In genomic region chr7:115453042-115453712, GRCm38 (mm10) we compare ENCODE assay signal across 8 mouse cellular contexts.
A peak's percentile ranks its signal among the peaks of the same experiment; 100 is the strongest.
DNase-seq lines count a peak whose midpoint lies in the region; ATAC-seq and TF ChIP-seq lines count a peak whose summit lies in the region.

No protein-coding gene starts in this region.

- no peak overlapping the region for H3K9ac ChIP-seq in midbrain, embryonic 16.5 days (ENCODE audit: low read depth, low read length)
- H3K9ac ChIP-seq in heart, embryonic 15.5 days: 0 out of 2 replicates have a peak overlapping the region, but pooled peaks have one; percentile 2
- H3K9ac ChIP-seq in limb, embryonic 12.5 days (replicated peaks): no peak overlapping the region
- H3K9ac ChIP-seq in midbrain, embryonic 13.5 days (replicated peaks): no peak overlapping the region

- peak overlapping the region; percentile 79 for H3K27ac ChIP-seq in midbrain, embryonic 10.5 days (replicated peaks)
- H3K27ac ChIP-seq in midbrain, embryonic 16.5 days (ENCODE audit: low read length): no peak overlapping the region
- H3K27ac ChIP-seq in embryonic fibroblast, embryonic 13.5 days (ENCODE audit: insufficient read depth, low read length): no peak overlapping the region
- H3K27ac ChIP-seq in heart, embryonic 15.5 days: no peak overlapping the region
- peak overlapping the region; percentile 71 for H3K27ac ChIP-seq in limb, embryonic 12.5 days
- H3K27ac ChIP-seq in midbrain, embryonic 13.5 days: no peak overlapping the region

- peak; percentile 83 for DNase-seq in midbrain, embryonic 10.5 days (ENCODE audit: low spot score)
- DNase-seq in adrenal gland, adult 2 months: peak; percentile 24
- no peak for DNase-seq in adipocyte (ENCODE audit: low spot score)

- H3K36me3 ChIP-seq in midbrain, embryonic 10.5 days: no peaks in the 10 kb centered on the region
- H3K36me3 ChIP-seq in midbrain, embryonic 16.5 days (ENCODE audit: control insufficient read depth, insufficient read depth, low read length): no peaks in the 10 kb centered on the region
- no peaks in the 10 kb centered on the region for H3K36me3 ChIP-seq in heart, embryonic 15.5 days
- H3K36me3 ChIP-seq in limb, embryonic 12.5 days: no peaks in the 10 kb centered on the region
- no peaks in the 10 kb centered on the region for H3K36me3 ChIP-seq in midbrain, embryonic 13.5 days

- no peak overlapping the region for H3K4me2 ChIP-seq in midbrain, embryonic 16.5 days (ENCODE audit: low read length)
- H3K4me2 ChIP-seq in heart, embryonic 15.5 days: peak overlapping the region; percentile 35
- peak overlapping the region; percentile 30 for H3K4me2 ChIP-seq in limb, embryonic 12.5 days
- peak overlapping the region; percentile 34 for H3K4me2 ChIP-seq in midbrain, embryonic 13.5 days (replicated peaks)

- ATAC-seq in midbrain, embryonic 16.5 days: no peak
- ATAC-seq in heart, embryonic 15.5 days (replicated peaks; ENCODE audit: insufficient number of reproducible peaks, insufficient read depth, low FRiP score, low read depth): peak; percentile 71
- ATAC-seq in limb, embryonic 12.5 days (ENCODE audit: insufficient number of reproducible peaks, insufficient read depth, low FRiP score, low TSS enrichment, low read depth): peak; percentile 92
- peak; percentile 62 for ATAC-seq in midbrain, embryonic 13.5 days

- no peaks in the 10 kb centered on the region for H3K9me3 ChIP-seq in midbrain, embryonic 10.5 days (replicated peaks)
- H3K9me3 ChIP-seq in midbrain, embryonic 16.5 days (replicated peaks; ENCODE audit: control insufficient read depth, low read length, poor library complexity, severe bottlenecking): no peaks in the 10 kb centered on the region
- H3K9me3 ChIP-seq in heart, embryonic 15.5 days (replicated peaks): no peaks in the 10 kb centered on the region
- H3K9me3 ChIP-seq in limb, embryonic 12.5 days: no peaks in the 10 kb centered on the region
- H3K9me3 ChIP-seq in midbrain, embryonic 13.5 days: no peaks in the 10 kb centered on the region

- peaks cover 37% of the 10 kb centered on the region for H3K27me3 ChIP-seq in midbrain, embryonic 10.5 days (ENCODE audit: low read depth, poor library complexity, severe bottlenecking)
- no peaks in the 10 kb centered on the region for H3K27me3 ChIP-seq in midbrain, embryonic 16.5 days (ENCODE audit: control insufficient read depth, insufficient read depth, low read depth, low read length)
- no peaks in the 10 kb centered on the region for H3K27me3 ChIP-seq in heart, embryonic 15.5 days
- H3K27me3 ChIP-seq in limb, embryonic 12.5 days: 0 out of 2 replicates have a peak, but pooled peaks cover 7% of the 10 kb centered on the region
- peaks cover 4% of the 10 kb centered on the region; the same call in 1 of the 2 replicates for H3K27me3 ChIP-seq in midbrain, embryonic 13.5 days

- WGBS in midbrain, embryonic 10.5 days: 27% methylated on average over 21 of the region's 21 CpGs
- 25% methylated on average over 21 of the region's 21 CpGs for WGBS in midbrain, embryonic 16.5 days
- WGBS in heart, embryonic 15.5 days: 25% methylated on average over 21 of the region's 21 CpGs
- WGBS in limb, embryonic 12.5 days: 8% methylated on average over 21 of the region's 21 CpGs
- 22% methylated on average over 21 of the region's 21 CpGs for WGBS in midbrain, embryonic 13.5 days

- TF ChIP-seq CTCF in embryonic fibroblast, embryonic 13.5 days (IDR thresholded peaks at IDR 0.05; ENCODE audit: borderline replicate concordance, insufficient read depth, low read length): peak; percentile 57; the same call in 1 of the 2 replicates

- no peak for TF ChIP-seq POLR2A in embryonic fibroblast, embryonic 13.5 days (IDR thresholded peaks at IDR 0.05; ENCODE audit: low read depth, low read length)

- peaks cover 25% of the 10 kb centered on the region for H3K4me1 ChIP-seq in midbrain, embryonic 10.5 days
- peaks cover 3% of the 10 kb centered on the region; the same call in 1 of the 2 replicates for H3K4me1 ChIP-seq in midbrain, embryonic 16.5 days (ENCODE audit: control insufficient read depth, insufficient read depth, low read length)
- no peaks in the 10 kb centered on the region for H3K4me1 ChIP-seq in embryonic fibroblast, embryonic 13.5 days (ENCODE audit: control insufficient read depth, insufficient read depth, low read length)
- H3K4me1 ChIP-seq in heart, embryonic 15.5 days (replicated peaks): peaks cover 16% of the 10 kb centered on the region
- H3K4me1 ChIP-seq in limb, embryonic 12.5 days (replicated peaks): peaks cover 37% of the 10 kb centered on the region
- H3K4me1 ChIP-seq in midbrain, embryonic 13.5 days (replicated peaks): peaks cover 9% of the 10 kb centered on the region; the same call in 1 of the 2 replicates

- peak overlapping the region; percentile 45 for H3K4me3 ChIP-seq in midbrain, embryonic 10.5 days
- H3K4me3 ChIP-seq in midbrain, embryonic 16.5 days (ENCODE audit: low read depth, low read length): no peak overlapping the region
- H3K4me3 ChIP-seq in embryonic fibroblast, embryonic 13.5 days (ENCODE audit: insufficient read depth, low read length): no peak overlapping the region
- 0 out of 2 replicates have a peak overlapping the region, but pooled peaks have one; percentile 15 for H3K4me3 ChIP-seq in heart, embryonic 15.5 days
- H3K4me3 ChIP-seq in limb, embryonic 12.5 days (replicated peaks): no peak overlapping the region
- no peak overlapping the region for H3K4me3 ChIP-seq in midbrain, embryonic 13.5 days (replicated peaks)

Comparison
In these comparisons a context has a peak if more than half of its experiments do, and no peak if none do; other contexts are left out.
1. H3K27ac ChIP-seq: peak in midbrain, embryonic 10.5 days (single experiment) and limb, embryonic 12.5 days (single experiment); none in midbrain, embryonic 16.5 days (single experiment), embryonic fibroblast, embryonic 13.5 days (single experiment), heart, embryonic 15.5 days (single experiment) and midbrain, embryonic 13.5 days (single experiment).
2. H3K4me3 ChIP-seq: peak in midbrain, embryonic 10.5 days (single experiment) and heart, embryonic 15.5 days (single experiment); none in midbrain, embryonic 16.5 days (single experiment), embryonic fibroblast, embryonic 13.5 days (single experiment), limb, embryonic 12.5 days (single experiment) and midbrain, embryonic 13.5 days (single experiment).